Mouse (Mus musculus) spleen, adult 2 months (tissue): ENCODE results near the gene Pam. TPM values are rescaled to one million over a fixed set of nuclear protein-coding genes. Genes with fewer than 3 reads are reported as not detected.

Experiments used
- DNase-seq, 2 experiments: peaks; one replicate each; pipeline versions ENCODE4 v3.0.0 to v3.0.0-alpha.2; 2012 to 2021; ENCODE audit warnings: low spot score in 2 of 2, low read depth in 1 of 2
- H3K27ac ChIP-seq: fragments of 200-500 bp; 2 replicates; pipeline ENCODE4 v1.5.1; 2012; ENCODE audit warnings: low read length, inconsistent platforms; ENCODE audit not compliant: insufficient read depth
- H3K27me3 ChIP-seq: fragments of 200-500 bp; 2 replicates; pipeline ENCODE4 v1.6.1; 2012; ENCODE audit warnings: mild to moderate bottlenecking, moderate library complexity, low read length, inconsistent platforms; ENCODE audit not compliant: control insufficient read depth, insufficient read depth
- H3K36me3 ChIP-seq: fragments of 200-500 bp; 2 replicates; pipeline ENCODE4 v1.6.1; 2012; ENCODE audit warnings: mild to moderate bottlenecking, low read length, inconsistent platforms; ENCODE audit not compliant: control insufficient read depth, insufficient read depth
- H3K4me1 ChIP-seq: fragments of 200-500 bp; 2 replicates; pipeline ENCODE4 v1.6.1; 2011; ENCODE audit warnings: inconsistent platforms; ENCODE audit not compliant: control insufficient read depth, insufficient read depth, insufficient read length
- H3K4me3 ChIP-seq: fragments of 200-500 bp; 2 replicates; pipeline ENCODE4 v1.5.1; 2011; ENCODE audit warnings: mild to moderate bottlenecking, inconsistent platforms; ENCODE audit not compliant: insufficient read depth, insufficient read length; ENCODE audit errors: extremely low read depth
- CTCF ChIP-seq: fragments of 200-500 bp; IDR thresholded peaks from 2 replicates; pipeline ENCODE4 v1.5.1; 2011; ENCODE audit warnings: mild to moderate bottlenecking, inconsistent platforms; ENCODE audit not compliant: insufficient read depth, insufficient read length, insufficient replicate concordance; ENCODE audit errors: extremely low read depth
- POLR2A ChIP-seq: fragments of 200-500 bp; IDR thresholded peaks from 2 replicates; pipeline ENCODE4 v1.6.1; 2011; ENCODE audit warnings: low read depth, low read length, inconsistent platforms
- WGBS: fragments of 180-500 bp; shearing (Covaris S2); methylation state at CpG from one replicate; pipeline ENCODE4 v1.1.7; 2018; 5-methylcytosine and 5-hydroxymethylcytosine counted together
- polyA plus RNA-seq: library from polyadenylated mRNA; depleted of rRNA; stranded (reverse); fragments of >200 nt; gene quantifications from 2 replicates; pipeline ENCODE4 v1.2.3, GENCODE M21; 2012

Gene Pam
- polyA plus RNA-seq, 1 experiment = 22.8 TPM

- TF ChIP-seq POLR2A (no peak), CTCF (no peak)
- Histone ChIP-seq H3K4me3 (no peak overlapping the region), H3K4me1 (no peaks in the 10 kb centered on the region), H3K27ac (no peak overlapping the region), H3K36me3 (no peaks in the 10 kb centered on the region), H3K27me3 (no peaks in the 10 kb centered on the region)
- WGBS = 91% methylated on average over 6 of the region's 6 CpGs
- DNase-seq = no peak
Measured at GRCm38 (mm10) chr1:97922395-97922794, 173.1 kb downstream of the Pam start.

- Histone ChIP-seq H3K27me3 (no peaks in the 10 kb centered on the region), H3K4me3 (no peak overlapping the region), H3K27ac (no peak overlapping the region), H3K4me1 (no peaks in the 10 kb centered on the region), H3K36me3 (no peaks in the 10 kb centered on the region)
- DNase-seq = no peak
- 83% methylated on average over 1 of the region's 1 CpGs for WGBS
- TF ChIP-seq CTCF = no peak
- no peak for TF ChIP-seq POLR2A
Measured at GRCm38 (mm10) chr1:97921886-97922285, 173.6 kb downstream of the Pam start.

- Histone ChIP-seq H3K4me1 (no peaks in the 10 kb centered on the region), H3K36me3 (no peaks in the 10 kb centered on the region), H3K27me3 (no peaks in the 10 kb centered on the region), H3K4me3 (no peak overlapping the region), H3K27ac (no peak overlapping the region)
- no peak for DNase-seq
- WGBS = 73% methylated on average over 8 of the region's 8 CpGs
- TF ChIP-seq CTCF (no peak), POLR2A (no peak)
Measured at GRCm38 (mm10) chr1:97918495-97918894, 177.0 kb downstream of the Pam start.

- Histone ChIP-seq H3K27me3 (no peaks in the 10 kb centered on the region), H3K36me3 (no peaks in the 10 kb centered on the region), H3K4me3 (no peak overlapping the region), H3K4me1 (no peaks in the 10 kb centered on the region), H3K27ac (no peak overlapping the region)
- no peak for TF ChIP-seq POLR2A
- WGBS = 80% methylated on average over 2 of the region's 2 CpGs
- DNase-seq = no peak
Measured at GRCm38 (mm10) chr1:97916971-97917234, 178.5 kb downstream of the Pam start.

- no peak for DNase-seq
- Histone ChIP-seq H3K4me3 (no peak overlapping the region), H3K27ac (no peak overlapping the region), H3K4me1 (no peaks in the 10 kb centered on the region), H3K36me3 (no peaks in the 10 kb centered on the region), H3K27me3 (no peaks in the 10 kb centered on the region)
- TF ChIP-seq CTCF (no peak), POLR2A (no peak)
- WGBS = 89% methylated on average over 12 of the region's 12 CpGs
Measured at GRCm38 (mm10) chr1:97916218-97916970, 179.1 kb downstream of the Pam start.

- whole genome bisulfite sequencing = 82% methylated on average over 10 of the region's 10 CpGs
- no peak for TF ChIP-seq CTCF
- no peak for TF ChIP-seq POLR2A
- no peaks in the 10 kb centered on the region for H3K36me3 ChIP-seq
- H3K27me3 ChIP-seq = no peaks in the 10 kb centered on the region
- H3K27ac ChIP-seq = no peak overlapping the region
- no peaks in the 10 kb centered on the region for H3K4me1 ChIP-seq
- DNase-seq = no peak
- H3K4me3 ChIP-seq = no peak overlapping the region
Measured at GRCm38 (mm10) chr1:97915726-97916125, 179.7 kb downstream of the Pam start.

- TF ChIP-seq POLR2A (no peak), CTCF (no peak)
- no peaks in the 10 kb centered on the region for H3K4me1 ChIP-seq
- WGBS = 85% methylated on average over 10 of the region's 10 CpGs
- no peaks in the 10 kb centered on the region for H3K36me3 ChIP-seq
- no peak overlapping the region for H3K4me3 ChIP-seq
- H3K27ac ChIP-seq = no peak overlapping the region
- no peak for DNase-seq
- H3K27me3 ChIP-seq = no peaks in the 10 kb centered on the region
Measured at GRCm38 (mm10) chr1:97910874-97911273, 184.6 kb downstream of the Pam start.
